Mouse (Mus musculus): ENCODE data around the gene Anks4b.

Anks4b gene

GRCm38 (mm10) chr7:120173603-120174244 is at the start of gene Anks4b:
TSS of gene Anks4b (plus strand) at chr7:120173858.
- no peak for DNase-seq (ENCODE audit: low spot score in 2 of 2)

DNA sequence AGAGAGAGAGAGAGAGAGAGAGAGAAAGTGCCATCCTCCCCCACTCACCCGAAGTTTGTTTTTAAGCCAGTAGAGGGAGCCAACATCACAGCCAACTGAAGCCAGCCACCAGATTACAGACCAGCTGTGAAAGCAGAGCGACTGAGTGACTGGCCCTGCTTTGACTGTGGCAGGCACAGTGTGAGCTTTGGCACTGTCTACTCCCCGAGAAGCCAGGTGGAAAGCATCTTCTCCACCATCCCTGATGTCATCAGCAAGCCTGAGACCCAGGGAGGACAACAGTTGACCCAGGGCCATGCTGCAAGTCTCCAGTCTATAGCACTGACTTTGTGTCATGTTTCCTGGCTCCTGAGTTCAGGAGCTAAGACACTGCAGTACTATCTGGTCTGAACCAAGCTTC is 48.8 kb upstream of the Anks4b start:
- peak; percentile 8 to 37 for DNase-seq (ENCODE audit: low spot score in 2 of 2)

DNA sequence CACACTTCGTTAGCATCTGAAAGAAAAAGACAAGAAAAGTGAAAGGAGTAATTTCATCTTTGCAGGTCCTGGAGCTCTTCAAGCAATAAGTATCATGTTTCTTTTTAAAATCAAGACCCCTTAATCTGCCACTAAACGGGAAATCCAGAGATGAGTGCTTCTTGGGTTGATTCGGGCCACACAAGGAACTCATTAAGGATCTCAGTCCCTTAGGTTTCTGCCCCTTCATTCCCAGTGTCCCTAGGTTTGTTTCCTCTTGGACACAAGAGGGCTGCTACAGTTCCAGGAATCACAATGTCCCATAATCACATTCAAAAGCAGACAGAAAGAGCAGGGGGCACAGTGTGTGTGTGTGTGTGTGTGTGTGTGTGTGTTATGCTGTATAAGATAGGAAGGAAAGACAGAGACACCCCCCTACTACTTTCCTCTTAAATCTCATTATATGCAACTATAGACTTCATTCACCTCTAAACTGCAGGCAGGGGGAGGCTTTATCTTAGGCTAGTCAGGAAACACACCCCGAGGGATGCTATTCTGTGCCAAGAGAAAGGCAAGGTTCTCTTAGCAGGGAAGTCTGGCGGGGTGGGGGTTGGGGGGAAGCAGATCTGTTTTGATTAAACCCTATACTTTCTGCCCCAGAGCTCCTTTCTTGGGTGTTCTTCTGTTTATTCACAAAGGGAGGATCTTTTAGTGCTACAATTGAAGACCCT is 46.5 kb upstream of the Anks4b start:
- DNase-seq (ENCODE audit: low spot score in 2 of 2), result no peak

DNA sequence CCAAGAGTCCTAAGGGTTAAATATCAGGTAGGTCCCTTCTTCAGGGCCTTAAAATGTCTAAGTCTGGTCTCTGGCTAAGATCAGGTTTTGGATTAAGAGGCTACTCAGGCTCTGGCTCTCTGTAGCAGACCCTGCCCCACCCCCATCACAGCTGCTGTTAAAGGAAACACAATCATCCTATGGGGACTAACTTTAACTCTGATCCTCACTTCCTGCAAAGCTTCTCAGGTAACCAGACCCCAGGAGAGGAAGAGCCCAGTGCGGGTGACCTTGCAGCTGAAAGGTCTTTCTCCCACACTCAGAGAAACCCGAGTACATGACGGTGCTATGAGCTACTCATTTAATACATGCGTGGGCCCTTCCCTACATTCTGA is 46.0 kb upstream of the Anks4b start:
- no peak for DNase-seq (ENCODE audit: low spot score in 2 of 2)

GRCm38 (mm10) chr7:120128951-120129350 is 44.7 kb upstream of the Anks4b start:
- no peak for DNase-seq (ENCODE audit: low spot score in 2 of 2)

DNA sequence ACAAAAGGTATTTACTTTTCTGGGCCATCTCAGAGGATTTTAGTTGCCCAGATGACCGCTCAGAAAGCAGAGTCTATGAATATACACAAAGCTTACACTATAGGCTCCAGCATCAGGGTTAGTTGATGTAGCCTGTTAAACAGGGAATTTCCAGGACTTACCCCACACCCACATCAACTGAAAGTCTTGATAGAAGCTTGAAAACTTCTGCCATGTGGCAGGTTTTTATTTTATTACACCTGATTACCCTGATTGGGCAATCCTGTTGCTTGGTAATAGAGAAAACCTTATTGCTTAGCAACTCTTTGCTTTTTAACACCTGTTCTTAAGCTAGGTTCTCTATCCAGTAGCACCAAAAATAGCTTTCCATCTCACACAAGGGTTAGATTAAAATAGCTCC is 30.9 kb upstream of the Anks4b start:
- DNase-seq (ENCODE audit: low spot score in 2 of 2), result no peak

GRCm38 (mm10) chr7:120145191-120145590 is 28.5 kb upstream of the Anks4b start, which contains the start of gene Zp2:
TSS of gene Zp2 (minus strand) at chr7:120145291.
- no peak for DNase-seq (ENCODE audit: low spot score in 2 of 2)

DNA sequence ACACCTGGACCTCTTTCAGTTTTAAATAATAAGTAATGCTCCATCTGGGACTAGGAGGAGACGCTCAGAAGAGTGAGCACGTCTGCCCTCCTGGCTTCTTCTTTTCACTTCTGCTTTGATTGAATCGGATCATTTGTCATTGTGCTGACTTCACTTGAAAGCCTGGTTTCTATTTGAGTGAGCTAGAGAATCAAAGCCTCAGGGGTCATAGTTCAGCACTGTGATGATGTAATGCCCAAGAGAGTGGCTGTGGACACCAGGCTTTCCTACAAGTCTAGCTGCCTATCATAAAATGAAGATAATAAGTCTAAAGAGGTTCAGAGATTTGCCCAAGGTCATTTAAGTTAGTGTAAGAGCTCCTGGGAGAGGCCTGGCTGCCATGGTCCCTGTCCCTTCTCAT is 23.4 kb upstream of the Anks4b start:
- no peak for DNase-seq (ENCODE audit: low spot score in 2 of 2)

DNA sequence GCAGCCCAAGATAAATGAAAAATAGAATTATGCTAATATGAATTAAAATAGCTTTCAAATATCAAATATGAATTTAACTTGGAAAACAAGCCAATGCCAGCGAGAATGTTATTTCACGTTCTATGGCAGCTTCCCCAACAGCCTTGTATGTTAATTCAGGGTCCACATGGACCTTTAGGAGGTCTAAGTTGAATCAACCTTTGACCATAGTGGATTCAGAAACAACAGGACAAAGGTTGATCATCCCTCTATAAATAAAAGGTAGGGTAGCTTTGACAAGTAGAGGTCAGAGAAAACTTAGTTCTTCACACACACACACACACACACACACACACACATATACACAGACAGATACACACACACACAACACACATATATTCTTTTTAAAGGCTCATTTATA is 22.8 kb upstream of the Anks4b start:
- no peak for DNase-seq (ENCODE audit: low spot score in 2 of 2)

GRCm38 (mm10) chr7:120156841-120157409 is 16.7 kb upstream of the Anks4b start:
- DNase-seq (ENCODE audit: low spot score in 2 of 2), result no peak

DNA sequence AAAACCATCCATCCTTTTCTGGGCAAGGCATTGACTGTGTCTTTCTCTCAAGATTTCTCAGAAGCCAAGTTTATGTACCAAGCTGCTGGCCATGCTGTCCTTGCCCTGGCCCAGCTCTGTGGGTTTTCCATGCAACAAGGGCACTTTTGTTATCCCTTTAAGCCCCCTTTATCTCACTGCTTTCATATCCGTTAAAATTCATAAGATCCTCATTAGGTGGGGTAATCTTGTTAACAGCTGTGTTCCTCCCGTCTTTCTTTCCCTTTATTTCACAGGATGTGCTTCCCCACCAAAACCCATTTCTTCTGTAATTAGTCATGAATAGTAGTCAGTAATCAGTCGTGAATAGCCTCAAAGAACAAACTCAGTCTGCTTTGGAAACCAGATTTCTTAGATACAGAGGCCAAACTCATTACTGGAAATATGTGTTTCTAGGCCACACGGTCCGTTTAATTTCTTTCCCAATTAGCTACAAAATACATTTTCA is 16.0 kb upstream of the Anks4b start:
- DNase-seq (ENCODE audit: low spot score in 2 of 2), result no peak

DNA sequence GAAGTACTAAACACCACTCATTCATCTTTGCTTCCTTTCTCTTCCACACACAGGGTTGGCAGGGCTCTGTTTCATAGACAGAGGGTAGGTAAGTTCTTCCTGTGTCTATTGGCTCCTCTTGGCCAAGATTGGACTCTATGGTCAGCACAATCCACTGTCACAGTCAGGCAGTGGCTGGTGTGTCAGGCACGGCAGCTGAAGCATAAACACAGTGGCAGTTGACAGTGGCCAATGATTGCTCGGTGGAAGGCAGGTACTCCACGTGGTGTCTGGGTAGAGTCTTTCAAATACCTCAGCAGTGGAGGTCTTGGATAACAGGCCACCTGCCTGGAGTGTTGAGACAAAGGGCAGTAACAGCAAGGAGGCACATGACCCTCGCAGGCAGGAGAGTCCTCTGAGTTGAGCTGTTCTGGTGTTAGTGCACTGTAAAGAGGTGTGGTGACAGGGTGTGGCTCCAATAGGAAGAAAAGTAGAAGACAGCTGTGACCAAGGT is 15.5 kb upstream of the Anks4b start:
- DNase-seq (ENCODE audit: low spot score in 2 of 2), result no peak

DNA sequence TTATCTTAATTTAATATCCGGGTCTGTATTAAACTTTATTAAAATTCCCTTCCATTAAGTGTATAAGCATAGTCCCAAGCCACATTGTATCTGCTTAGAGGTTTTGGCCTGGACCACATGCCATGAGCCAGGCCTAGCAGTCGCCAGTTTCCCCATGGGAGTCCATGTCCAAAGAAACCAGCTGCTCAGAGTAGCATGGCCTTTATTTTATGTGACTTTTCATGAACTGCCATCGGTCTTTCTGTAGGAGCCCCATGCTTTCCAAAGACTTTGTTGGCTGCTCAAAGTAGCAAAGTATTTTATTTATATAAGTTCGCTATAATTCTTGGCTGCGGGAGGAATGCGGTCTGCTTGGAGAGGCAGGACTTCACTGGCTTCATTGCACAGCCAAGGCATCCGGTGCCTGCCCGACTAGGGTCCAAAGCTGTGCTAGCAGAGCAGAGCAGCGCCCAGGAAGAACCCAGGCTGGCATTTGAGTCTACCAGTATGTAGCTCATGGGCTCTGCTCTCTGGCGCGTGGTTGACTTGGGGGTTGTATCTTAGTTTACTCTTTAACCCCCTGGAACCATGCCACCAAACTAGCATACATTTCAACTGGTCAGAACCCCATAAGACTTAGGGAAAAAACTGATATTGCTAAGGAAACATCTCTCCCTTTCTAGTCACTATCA is 9.9 kb upstream of the Anks4b start:
- DNase-seq (ENCODE audit: low spot score in 2 of 2), result no peak

DNA sequence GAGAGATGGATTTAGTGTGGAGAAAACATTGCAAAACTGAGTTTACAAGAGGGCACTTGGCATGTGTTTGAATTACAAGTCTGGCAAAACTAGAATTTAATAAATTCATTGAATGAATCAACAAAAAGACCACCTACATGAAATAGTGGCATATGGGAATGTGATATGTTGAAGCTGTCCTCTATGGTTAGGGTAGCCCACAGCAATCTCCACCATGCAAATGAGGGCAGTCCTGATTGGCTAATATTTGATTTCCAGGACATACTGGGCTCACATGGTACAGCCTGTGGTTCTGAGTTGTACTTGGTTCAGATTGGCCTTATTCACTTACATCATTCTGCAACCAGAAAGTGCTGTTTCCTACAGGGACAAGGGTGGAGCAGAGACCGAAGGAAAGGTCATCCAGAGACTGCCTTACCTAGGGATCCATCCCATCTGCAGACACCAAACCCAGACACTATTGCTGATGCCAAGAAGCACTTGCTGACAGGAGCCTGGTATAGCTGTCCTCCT is 1.4 kb upstream of the Anks4b start:
- DNase-seq (ENCODE audit: low spot score in 2 of 2), result no peak

GRCm38 (mm10) chr7:120174723-120175504 is 1.3 kb downstream of the Anks4b start:
- DNase-seq (ENCODE audit: low spot score in 2 of 2), result no peak

DNA sequence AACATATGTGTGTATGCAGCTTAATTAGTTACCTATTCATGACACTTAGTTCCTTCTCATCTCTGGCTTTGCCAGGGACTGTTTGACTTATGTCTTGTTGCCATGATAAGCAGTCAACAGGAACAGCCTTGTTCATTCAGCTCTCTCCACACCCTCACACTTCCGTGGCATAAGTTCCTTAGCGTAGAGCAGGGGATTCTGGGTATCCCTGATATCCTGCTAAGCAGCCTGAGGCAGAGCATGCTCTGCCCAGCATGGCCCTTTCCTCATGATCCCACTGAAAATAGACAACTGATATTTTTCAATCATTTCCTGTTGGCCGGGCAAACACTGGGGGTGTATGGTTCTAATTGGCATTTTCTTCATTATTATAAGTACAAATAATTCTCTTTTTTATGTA is 4.0 kb downstream of the Anks4b start:
- DNase-seq (ENCODE audit: low spot score in 2 of 2), result no peak

GRCm38 (mm10) chr7:120178935-120179334 is 5.3 kb downstream of the Anks4b start:
- DNase-seq (ENCODE audit: low spot score in 2 of 2), result no peak

DNA sequence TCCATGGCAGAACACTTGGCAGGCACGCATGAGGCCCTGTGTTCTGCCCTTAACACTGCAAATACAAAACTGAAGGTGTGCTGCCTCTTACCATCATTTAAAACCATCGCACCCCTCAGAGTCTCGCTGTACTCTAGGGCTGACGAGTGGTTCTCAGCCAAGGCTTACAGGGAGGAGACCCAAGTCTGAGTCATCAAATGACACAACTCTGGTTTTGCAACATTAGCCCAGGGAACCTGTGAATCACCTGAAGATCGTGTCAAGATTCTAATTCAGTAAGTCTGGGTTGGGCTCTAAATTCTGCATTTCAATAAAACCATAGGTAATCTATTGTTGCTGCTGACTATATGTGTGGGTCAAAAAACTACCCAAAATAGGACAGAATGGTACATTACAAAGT is 6.9 kb downstream of the Anks4b start:
- no peak for DNase-seq (ENCODE audit: low spot score in 2 of 2)

- DNase-seq (ENCODE audit: low spot score in 2 of 2), result no peak
These were observed 8.0 kb downstream of the Anks4b start for GRCm38 (mm10) chr7:120181401-120182230.

DNA sequence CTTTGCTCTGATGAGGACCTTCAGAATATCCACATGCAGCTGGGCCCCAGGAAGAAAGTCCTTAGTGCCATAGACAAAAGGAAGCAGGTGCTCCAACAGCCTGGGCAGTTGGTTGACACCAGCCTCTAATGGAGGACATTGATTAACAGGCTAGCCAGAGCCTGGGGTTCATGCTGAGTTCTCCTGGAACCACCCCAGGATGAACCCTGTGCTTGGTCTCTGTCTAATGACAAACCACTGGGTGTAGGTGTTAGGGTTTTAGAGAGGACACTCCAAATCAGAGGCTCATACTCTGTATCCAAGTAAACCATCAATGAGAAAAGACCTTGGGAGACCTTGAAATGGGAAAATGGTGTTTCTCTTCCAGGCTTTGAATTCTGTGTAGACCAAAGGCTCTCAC is 9.2 kb downstream of the Anks4b start:
- no peak for DNase-seq (ENCODE audit: low spot score in 2 of 2)
